Mouse (Mus musculus) kidney, postnatal 0 days (tissue): ENCODE results near the gene Sco2. TPM values are rescaled to one million over a fixed set of nuclear protein-coding genes. Genes with fewer than 3 reads are reported as not detected.

Source experiments
- ATAC-seq: fragments of 200-750 bp; cut with Nextera tagmentation; replicated peaks from 2 replicates; pipeline ENCODE4 v1.8.0; 2017; ENCODE audit warnings: low read depth, moderate number of reproducible peaks, moderate TSS enrichment, moderate library complexity; ENCODE audit not compliant: low FRiP score
- DNase-seq: peaks from one replicate; pipeline ENCODE4 v3.0.0-alpha.2; 2016; ENCODE audit warnings: low spot score
- H3K27ac ChIP-seq: fragments of 300-500 bp; sonication (generic); 2 replicates; pipeline ENCODE4 v1.5.1; 2014; ENCODE audit warnings: mild to moderate bottlenecking
- H3K27me3 ChIP-seq: fragments of 300-500 bp; sonication (generic); 2 replicates; pipeline ENCODE4 v1.6.1; 2014; ENCODE audit warnings: low read length, mixed read lengths; ENCODE audit not compliant: insufficient read depth
- H3K36me3 ChIP-seq: fragments of 300-500 bp; sonication (generic); 2 replicates; pipeline ENCODE4 v1.6.1; 2014; ENCODE audit warnings: low read length, mixed read lengths; ENCODE audit not compliant: insufficient read depth
- H3K4me1 ChIP-seq: fragments of 300-500 bp; sonication (generic); replicated peaks from 2 replicates; pipeline ENCODE4 v1.6.1; 2014; ENCODE audit warnings: antibody characterized with exemption, low read length, mixed read lengths; ENCODE audit not compliant: insufficient read depth
- H3K4me2 ChIP-seq: fragments of 300-500 bp; sonication (generic); 2 replicates; pipeline ENCODE4 v1.6.1; 2014; ENCODE audit warnings: mild to moderate bottlenecking, low read length, moderate library complexity, mixed read lengths
- H3K4me3 ChIP-seq: fragments of 300-500 bp; sonication (generic); replicated peaks from 2 replicates; pipeline ENCODE4 v1.5.1; 2014; ENCODE audit warnings: low read depth, low read length
- H3K9ac ChIP-seq: fragments of 300-500 bp; sonication (generic); 2 replicates; pipeline ENCODE4 v1.6.1; 2014; ENCODE audit warnings: low read depth, low read length
- H3K9me3 ChIP-seq: fragments of 300-500 bp; sonication (generic); replicated peaks from 2 replicates; pipeline ENCODE4 v1.6.1; 2016; ENCODE audit warnings: low read length, inconsistent platforms, mixed read lengths
- CTCF ChIP-seq: IDR thresholded peaks from 2 replicates; pipeline ENCODE4 v1.5.1; 2016; ENCODE audit warnings: antibody characterized with exemption, low read depth, mild to moderate bottlenecking, moderate library complexity
- WGBS: fragments of 180-500 bp; shearing (Covaris S2); extraction: QIAGEN DNeasy Blood & Tissue Kit; methylation state at CpG from one replicate; pipeline ENCODE4 v1.1.7; 2014; 5-methylcytosine and 5-hydroxymethylcytosine counted together
- polyA plus RNA-seq: library from polyadenylated mRNA; unstranded; fragments of >200 nt; fragmentation: Nextera tagmentation; extraction: Ambion mirVana; gene quantifications from 2 replicates; pipeline ENCODE4 v1.2.1, GENCODE M21; 2015

Sco2 gene
- polyA plus RNA-seq, 1 experiment from 2014 or later: 11.7 TPM

GRCm38 (mm10) chr15:89402471-89402870 lies 28.8 kb upstream of the Sco2 start:
- Histone ChIP-seq H3K27me3 (no peaks in the 10 kb centered on the region), H3K4me3 (no peak overlapping the region), H3K4me2 (no peak overlapping the region), H3K9me3 (no peaks in the 10 kb centered on the region), H3K27ac (no peak overlapping the region), H3K9ac (no peak overlapping the region), H3K4me1 (no peaks in the 10 kb centered on the region), H3K36me3 (no peaks in the 10 kb centered on the region)
- ATAC-seq (no peak), DNase-seq (no peak)
- TF ChIP-seq CTCF: no peak
- WGBS: 87% methylated on average over 1 of the region's 1 CpGs

DNA sequence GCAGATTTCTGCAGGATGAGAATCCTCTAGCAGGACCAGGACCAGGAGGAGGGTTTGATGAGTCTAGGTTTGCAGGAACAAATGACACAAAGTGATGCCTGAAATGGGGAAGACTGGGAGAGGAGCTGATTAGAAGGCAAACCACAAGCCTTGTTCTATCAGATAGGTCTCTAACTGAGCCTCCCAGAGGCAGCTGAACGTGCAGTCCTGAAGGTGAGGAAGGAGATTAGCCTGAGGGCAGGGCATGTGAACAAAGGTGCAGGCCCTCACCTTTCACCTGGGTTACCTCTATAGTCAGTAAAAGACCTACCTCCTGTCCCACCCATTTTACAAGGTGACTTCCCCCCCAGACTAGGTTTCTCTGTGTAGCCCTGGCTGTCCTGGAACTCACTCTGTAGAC lies 26.1 kb upstream of the Sco2 start:
- TF ChIP-seq CTCF: no peak
- Histone ChIP-seq H3K9me3 (no peaks in the 10 kb centered on the region), H3K9ac (no peak overlapping the region), H3K36me3 (no peaks in the 10 kb centered on the region), H3K4me1 (no peaks in the 10 kb centered on the region), H3K27ac (no peak overlapping the region), H3K4me2 (no peak overlapping the region), H3K27me3 (no peaks in the 10 kb centered on the region), H3K4me3 (no peak overlapping the region)
- DNase-seq (no peak), ATAC-seq (no peak)
- WGBS: 30% methylated on average over 1 of the region's 1 CpGs

- 85% methylated on average over 2 of the region's 2 CpGs for WGBS
- Histone ChIP-seq H3K27ac (no peak overlapping the region), H3K4me2 (no peak overlapping the region), H3K4me1 (no peaks in the 10 kb centered on the region), H3K9ac (no peak overlapping the region), H3K4me3 (no peak overlapping the region), H3K27me3 (no peaks in the 10 kb centered on the region), H3K36me3 (no peaks in the 10 kb centered on the region), H3K9me3 (no peaks in the 10 kb centered on the region)
- no peak for TF ChIP-seq CTCF
- no peak for DNase-seq
- no peak for ATAC-seq
Measured at GRCm38 (mm10) chr15:89398146-89398545, 24.5 kb upstream of the Sco2 start.

DNA sequence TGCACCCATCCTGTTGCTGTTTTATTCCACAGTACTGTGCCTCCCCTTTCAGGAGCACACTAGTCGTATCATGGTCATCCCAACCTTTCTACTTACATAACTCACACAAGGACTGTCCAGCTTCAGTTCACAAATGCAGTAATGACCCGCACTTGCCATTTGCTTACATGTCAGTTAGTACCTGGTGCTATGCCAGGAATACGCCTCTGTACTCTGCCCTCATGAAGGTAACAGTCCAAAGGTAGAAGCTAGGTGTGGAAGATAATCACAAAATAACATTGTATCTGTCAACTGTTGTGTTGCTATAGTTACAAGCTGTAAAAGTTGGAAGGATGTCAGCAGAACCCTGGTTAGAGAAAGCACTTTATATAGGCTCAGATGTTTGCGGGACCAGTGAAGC lies 23.2 kb upstream of the Sco2 start:
- 88% methylated on average over 4 of the region's 4 CpGs for WGBS
- DNase-seq (no peak), ATAC-seq (no peak)
- no peaks in the 10 kb centered on the region for H3K4me1 ChIP-seq
- no peaks in the 10 kb centered on the region for H3K36me3 ChIP-seq
- no peaks in the 10 kb centered on the region for H3K9me3 ChIP-seq
- H3K9ac ChIP-seq: no peak overlapping the region
- no peak for TF ChIP-seq CTCF
- no peak overlapping the region for H3K4me2 ChIP-seq
- H3K4me3 ChIP-seq: no peak overlapping the region
- no peak overlapping the region for H3K27ac ChIP-seq
- H3K27me3 ChIP-seq: no peaks in the 10 kb centered on the region

DNA sequence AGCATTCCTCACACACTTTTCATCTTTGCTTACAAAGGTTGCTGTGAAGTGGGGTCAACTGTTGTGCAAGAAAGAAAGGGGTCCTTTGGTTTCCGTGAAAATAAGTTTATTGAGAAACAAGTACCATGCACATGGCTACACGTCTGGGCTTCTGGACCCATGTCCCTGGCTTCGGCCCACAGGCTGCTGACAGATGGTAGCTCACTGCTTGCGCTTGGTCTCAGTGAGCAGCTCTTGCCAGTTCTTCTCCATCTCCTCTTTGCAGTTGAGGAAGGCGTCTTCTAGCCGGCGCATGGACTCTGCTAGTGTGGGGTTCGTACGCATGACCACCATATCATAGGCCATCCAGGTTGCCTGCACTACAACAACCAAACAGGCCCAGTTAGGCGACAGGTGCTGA lies 16.4 kb upstream of the Sco2 start:
- ATAC-seq: no peak
- Histone ChIP-seq H3K9me3 (no peaks in the 10 kb centered on the region), H3K36me3 (no peaks in the 10 kb centered on the region), H3K27ac (no peak overlapping the region), H3K27me3 (no peaks in the 10 kb centered on the region), H3K4me3 (no peak overlapping the region), H3K9ac (no peak overlapping the region), H3K4me2 (no peak overlapping the region), H3K4me1 (no peaks in the 10 kb centered on the region)
- no peak for DNase-seq
- 94% methylated on average over 10 of the region's 10 CpGs for WGBS
- TF ChIP-seq CTCF: no peak

GRCm38 (mm10) chr15:89387127-89387526 lies 13.5 kb upstream of the Sco2 start:
- ATAC-seq: no peak
- no peak for TF ChIP-seq CTCF

DNA sequence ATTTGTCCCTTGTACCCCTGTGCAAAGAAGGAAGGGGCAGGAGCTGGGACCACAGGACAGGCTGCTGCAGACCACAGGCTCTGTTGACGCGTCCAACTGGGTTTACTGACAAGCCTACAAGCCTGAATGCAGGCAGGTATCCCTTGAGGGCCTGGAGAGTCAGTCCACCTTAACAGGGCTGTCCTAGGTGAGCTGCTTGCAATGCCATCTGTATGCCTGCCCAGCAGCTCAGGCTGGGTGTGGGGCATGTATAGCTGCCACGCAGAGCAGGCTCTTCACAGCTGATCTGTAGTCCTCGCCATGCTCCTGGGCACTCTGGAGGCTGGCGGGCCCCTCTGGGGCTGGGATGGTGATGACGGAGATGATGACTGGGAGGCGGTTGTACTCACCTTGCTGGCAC lies 11.0 kb upstream of the Sco2 start, which contains the start of gene Klhdc7b:
Gene Klhdc7b, plus strand, starts transcription at position 301 of the 400 bp plus-strand sequence.
- no peak within 1 kb of the TSS for H3K27ac ChIP-seq
- DNase-seq (no peak), ATAC-seq (no peak)
- no peak within 1 kb of the TSS for H3K9ac ChIP-seq
- no peak for TF ChIP-seq CTCF
- WGBS: 87% methylated on average over 7 of the region's 7 CpGs
- H3K4me2 ChIP-seq: no peak within 1 kb of the TSS
- H3K9me3 ChIP-seq: no peaks in the 10 kb centered on the region
- H3K4me3 ChIP-seq: no peak within 1 kb of the TSS
- H3K36me3 ChIP-seq: no peaks in the 10 kb centered on the region
- peaks cover 8% of the 10 kb centered on the region for H3K27me3 ChIP-seq
- 0 out of 2 replicates have a peak, but pooled peaks cover under 1% of the 10 kb centered on the region for H3K4me1 ChIP-seq

More at GRCm38 (mm10) chr15:89387127-89387526, 13.5 kb upstream of the Sco2 start:
- Histone ChIP-seq H3K27ac (no peak overlapping the region), H3K4me3 (no peak overlapping the region), H3K9me3 (no peaks in the 10 kb centered on the region), H3K9ac (no peak overlapping the region), H3K27me3 (no peaks in the 10 kb centered on the region), H3K36me3 (no peaks in the 10 kb centered on the region), H3K4me1 (no peaks in the 10 kb centered on the region), H3K4me2 (no peak overlapping the region)
- WGBS: 31% methylated on average over 12 of the region's 12 CpGs
- no peak for DNase-seq
